Mouse (Mus musculus) hindbrain, embryonic 14.5 days (tissue): ENCODE data around the gene Rbm10. TPM values are rescaled to one million over a fixed set of nuclear protein-coding genes. Genes with fewer than 3 reads are reported as not detected.
A peak's percentile ranks its signal among the peaks of the same experiment; 100 is the strongest.

Source experiments
- ATAC-seq: fragments of 200-750 bp; cut with Nextera tagmentation; 2 replicates; pipeline ENCODE4 v1.8.0; 2017; ENCODE audit warnings: moderate number of reproducible peaks, mild to moderate bottlenecking, moderate TSS enrichment, moderate library complexity; ENCODE audit not compliant: low FRiP score
- DNase-seq: peaks from one replicate; pipeline ENCODE4 v3.0.0-alpha.2; 2015; ENCODE audit warnings: low spot score
- H3K27ac ChIP-seq: fragments of 300-500 bp; sonication (generic); 2 replicates; pipeline ENCODE4 v1.5.1; 2014; ENCODE audit warnings: mild to moderate bottlenecking, moderate library complexity
- H3K27me3 ChIP-seq: fragments of 300-500 bp; sonication (generic); 2 replicates; pipeline ENCODE4 v1.6.1; 2014; ENCODE audit warnings: mild to moderate bottlenecking, low read length, mixed read lengths; ENCODE audit not compliant: control insufficient read depth, insufficient read depth
- H3K36me3 ChIP-seq: fragments of 300-500 bp; sonication (generic); replicated peaks from 2 replicates; pipeline ENCODE4 v1.6.1; 2014; ENCODE audit not compliant: control insufficient read depth, insufficient read depth
- H3K4me1 ChIP-seq: fragments of 300-500 bp; sonication (generic); replicated peaks from 2 replicates; pipeline ENCODE4 v1.6.1; 2014; ENCODE audit warnings: antibody characterized with exemption, low read length, mixed read lengths; ENCODE audit not compliant: control insufficient read depth, insufficient read depth
- H3K4me2 ChIP-seq: fragments of 300-500 bp; sonication (generic); replicated peaks from 2 replicates; pipeline ENCODE4 v1.6.1; 2014; ENCODE audit warnings: mild to moderate bottlenecking, moderate library complexity
- H3K4me3 ChIP-seq: fragments of 300-500 bp; sonication (generic); replicated peaks from 2 replicates; pipeline ENCODE4 v1.5.1; 2014; ENCODE audit warnings: mild to moderate bottlenecking, low read length
- H3K9ac ChIP-seq: fragments of 300-500 bp; sonication (generic); 2 replicates; pipeline ENCODE4 v1.6.1; 2014
- H3K9me3 ChIP-seq: fragments of 300-500 bp; sonication (generic); 2 replicates; pipeline ENCODE4 v1.6.1; 2016; ENCODE audit warnings: low read length; ENCODE audit not compliant: control insufficient read depth
- WGBS: fragments of 180-500 bp; shearing (Covaris S2); extraction: QIAGEN DNeasy Blood & Tissue Kit; methylation state at CpG from one replicate; pipeline ENCODE4 v1.1.7; 2014; 5-methylcytosine and 5-hydroxymethylcytosine counted together
- polyA plus RNA-seq: library from polyadenylated mRNA; unstranded; fragments of >200 nt; fragmentation: Nextera tagmentation; extraction: Ambion mirVana; gene quantifications from 2 replicates; pipeline ENCODE4 v1.2.1, GENCODE M21; 2014

The Rbm10 gene
- polyA plus RNA-seq, 1 experiment from 2014 or later = 41.7 TPM

DNA sequence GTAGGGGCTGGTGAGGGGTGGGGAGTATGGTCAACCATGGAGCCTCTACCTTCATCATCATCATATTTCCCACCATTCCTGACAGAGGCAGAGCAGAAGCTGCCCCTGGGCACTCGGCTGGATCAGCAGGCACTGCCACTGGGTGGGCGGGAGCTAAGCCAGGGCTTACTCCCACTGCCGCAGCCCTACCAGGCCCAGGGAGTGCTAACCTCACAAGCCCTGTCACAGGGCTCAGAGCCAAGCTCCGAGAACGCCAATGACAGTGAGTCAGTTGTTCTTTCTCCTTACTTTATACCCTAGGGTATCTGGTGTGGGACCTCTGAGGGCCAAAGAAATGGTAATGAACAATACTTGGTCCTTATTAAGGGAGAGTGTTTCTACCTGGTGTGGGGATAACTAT is 27.5 kb downstream of the Rbm10 start:
- DNase-seq = no peak
- Histone ChIP-seq H3K4me2 (no peak overlapping the region), H3K4me1 (no peaks in the 10 kb centered on the region), H3K9me3 (no peaks in the 10 kb centered on the region), H3K4me3 (no peak overlapping the region), H3K27me3 (no peaks in the 10 kb centered on the region), H3K27ac (no peak overlapping the region), H3K36me3 (peaks cover 79% of the 10 kb centered on the region), H3K9ac (no peak overlapping the region)
- 91% methylated on average over 5 of the region's 5 CpGs for whole genome bisulfite sequencing
- no peak for ATAC-seq

GRCm38 (mm10) chrX:20657593-20657992 is 40.3 kb downstream of the Rbm10 start:
- H3K4me2 ChIP-seq = peak overlapping the region; percentile 71
- ATAC-seq (no peak), DNase-seq (no peak)
- H3K9me3 ChIP-seq = no peaks in the 10 kb centered on the region
- no peaks in the 10 kb centered on the region for H3K36me3 ChIP-seq
- H3K4me3 ChIP-seq = peak overlapping the region; percentile 43
- 32% methylated on average over 5 of the region's 5 CpGs for WGBS
- H3K27me3 ChIP-seq = no peaks in the 10 kb centered on the region
- 0 out of 2 replicates have a peak, but pooled peaks cover 6% of the 10 kb centered on the region for H3K4me1 ChIP-seq
- H3K27ac ChIP-seq = no peak overlapping the region
- H3K9ac ChIP-seq = no peak overlapping the region

DNA sequence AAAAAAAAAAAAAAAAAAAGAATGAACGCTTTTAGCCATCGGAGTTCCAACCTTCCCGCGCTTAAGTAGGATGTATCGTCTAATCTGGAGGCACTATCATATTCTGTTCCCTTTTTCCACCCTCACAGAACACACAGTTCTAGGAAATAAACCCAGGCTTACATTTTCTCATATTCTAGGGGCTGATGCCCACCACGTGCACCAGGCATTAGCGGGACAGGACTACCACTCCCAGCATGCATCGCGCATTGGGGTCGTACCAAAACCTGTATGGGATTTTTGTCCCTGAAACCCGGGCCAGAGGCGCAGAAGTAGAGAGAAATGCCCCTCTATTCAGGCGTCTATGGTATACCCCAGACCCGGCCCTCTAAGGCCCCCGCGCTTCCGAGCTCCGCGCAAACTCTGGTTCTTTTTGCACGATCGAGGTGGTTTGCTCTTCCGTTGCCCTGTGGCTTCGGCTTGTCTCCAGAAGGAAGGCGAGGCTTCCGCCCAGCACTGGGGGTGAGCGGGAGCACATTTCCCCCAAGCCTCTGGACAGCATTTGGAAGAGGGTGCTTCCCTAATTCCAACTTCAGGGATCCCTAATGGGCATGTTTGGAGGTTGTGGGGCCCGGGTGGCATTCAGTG is 40.8 kb downstream of the Rbm10 start, which contains the start of gene Uba1:
Gene Uba1 (plus strand): TSS at position 301 of the 627 bp plus-strand sequence.
- DNase-seq = peak; percentile 81
- Histone ChIP-seq H3K9me3 (no peaks in the 10 kb centered on the region), H3K4me1 (0 out of 2 replicates have a peak, but pooled peaks cover 6% of the 10 kb centered on the region), H3K4me2 (peak within 1 kb of the TSS; percentile 71), H3K27ac (no peak within 1 kb of the TSS), H3K36me3 (no peaks in the 10 kb centered on the region), H3K4me3 (peak within 1 kb of the TSS; percentile 43), H3K27me3 (no peaks in the 10 kb centered on the region), H3K9ac (peak within 1 kb of the TSS; percentile 40)
- peak; percentile 87 for ATAC-seq
- WGBS = 18% methylated on average over 27 of the region's 27 CpGs

GRCm38 (mm10) chrX:20658891-20659406 is 41.6 kb downstream of the Rbm10 start:
- peak overlapping the region; percentile 40 for H3K9ac ChIP-seq
- ATAC-seq (no peak), DNase-seq (no peak)
- H3K27ac ChIP-seq = no peak overlapping the region
- peak overlapping the region; percentile 43 for H3K4me3 ChIP-seq
- no peaks in the 10 kb centered on the region for H3K9me3 ChIP-seq
- peak overlapping the region; percentile 71 for H3K4me2 ChIP-seq
- no peaks in the 10 kb centered on the region for H3K36me3 ChIP-seq
- 0 out of 2 replicates have a peak, but pooled peaks cover 6% of the 10 kb centered on the region for H3K4me1 ChIP-seq
- no peaks in the 10 kb centered on the region for H3K27me3 ChIP-seq
- 19% methylated on average over 24 of the region's 24 CpGs for WGBS

DNA sequence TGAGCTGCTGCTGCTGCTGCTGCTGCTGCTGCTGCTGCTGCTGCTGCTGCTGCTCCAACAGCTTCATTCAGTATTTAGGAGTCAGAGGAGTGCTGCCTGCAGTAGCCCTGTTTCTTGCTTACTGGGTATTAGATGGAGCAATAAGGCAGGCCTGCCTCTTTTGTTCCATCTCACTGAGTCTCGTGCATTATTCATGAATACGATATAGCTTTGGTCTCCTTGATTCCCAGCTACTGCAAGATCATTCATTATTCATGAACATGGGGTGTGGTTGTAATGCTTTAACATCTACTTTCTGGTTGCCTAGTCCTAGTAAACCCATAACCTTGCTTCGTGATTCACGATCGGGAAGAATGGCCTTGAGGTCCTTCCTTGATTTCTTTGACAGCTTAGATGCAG is 45.0 kb downstream of the Rbm10 start:
- H3K27ac ChIP-seq = peak overlapping the region; percentile 70
- peaks cover 14% of the 10 kb centered on the region for H3K36me3 ChIP-seq
- H3K4me2 ChIP-seq = peak overlapping the region; percentile 33
- H3K9me3 ChIP-seq = no peaks in the 10 kb centered on the region
- DNase-seq (no peak), ATAC-seq (peak; percentile 65)
- H3K27me3 ChIP-seq = no peaks in the 10 kb centered on the region
- H3K4me3 ChIP-seq = 0 out of 2 replicates have a peak overlapping the region, but pooled peaks have one; percentile 65
- H3K4me1 ChIP-seq = peaks cover 29% of the 10 kb centered on the region
- H3K9ac ChIP-seq = peak overlapping the region; percentile 28; the same call in 1 of the 2 replicates
- WGBS = 27% methylated on average over 5 of the region's 5 CpGs

DNA sequence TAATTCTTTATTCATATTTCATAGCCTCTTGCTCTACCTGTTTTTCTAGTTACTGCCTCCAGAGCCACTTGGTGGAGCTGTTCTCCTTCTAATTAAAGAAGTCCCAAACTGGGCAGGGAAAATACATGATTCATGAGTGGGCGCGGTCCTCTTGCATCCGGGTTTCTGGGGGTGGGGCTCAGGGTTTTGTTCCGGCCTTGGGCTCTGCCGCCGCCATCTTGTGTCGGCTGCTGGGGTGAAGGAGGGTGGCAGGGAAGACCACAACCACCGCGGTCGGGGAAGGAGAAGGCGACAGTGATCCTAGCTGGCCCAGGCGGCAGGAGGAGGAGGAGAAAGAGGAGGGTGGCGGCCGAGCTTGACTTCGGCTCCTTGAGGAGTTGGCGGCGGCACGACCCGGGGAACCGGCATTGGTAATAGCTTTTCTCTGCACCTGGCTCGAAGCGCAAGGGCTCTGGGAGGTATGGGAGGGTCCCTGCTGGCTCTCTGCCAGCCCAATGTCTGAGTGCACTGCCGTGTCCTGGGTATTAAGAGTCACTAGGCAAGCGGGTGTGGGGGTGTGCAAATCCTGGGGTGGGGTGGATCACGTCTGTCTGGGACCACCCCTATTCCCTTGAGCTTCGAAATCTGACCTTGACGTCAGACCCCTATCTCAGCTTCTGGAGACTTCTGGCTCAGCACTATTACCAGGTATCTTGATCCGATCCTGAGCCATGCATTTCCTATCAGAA is 45.6 kb downstream of the Rbm10 start:
- DNase-seq (peak; percentile 82), ATAC-seq (peak; percentile 92)
- peak overlapping the region; percentile 68 for H3K4me2 ChIP-seq
- H3K27ac ChIP-seq = peak overlapping the region; percentile 91
- H3K27me3 ChIP-seq = no peaks in the 10 kb centered on the region
- 16% methylated on average over 21 of the region's 28 CpGs for WGBS
- peak overlapping the region; percentile 65 for H3K4me3 ChIP-seq
- H3K9me3 ChIP-seq = no peaks in the 10 kb centered on the region
- H3K9ac ChIP-seq = peak overlapping the region; percentile 86
- peaks cover 19% of the 10 kb centered on the region for H3K36me3 ChIP-seq
- H3K4me1 ChIP-seq = peaks cover 29% of the 10 kb centered on the region

DNA sequence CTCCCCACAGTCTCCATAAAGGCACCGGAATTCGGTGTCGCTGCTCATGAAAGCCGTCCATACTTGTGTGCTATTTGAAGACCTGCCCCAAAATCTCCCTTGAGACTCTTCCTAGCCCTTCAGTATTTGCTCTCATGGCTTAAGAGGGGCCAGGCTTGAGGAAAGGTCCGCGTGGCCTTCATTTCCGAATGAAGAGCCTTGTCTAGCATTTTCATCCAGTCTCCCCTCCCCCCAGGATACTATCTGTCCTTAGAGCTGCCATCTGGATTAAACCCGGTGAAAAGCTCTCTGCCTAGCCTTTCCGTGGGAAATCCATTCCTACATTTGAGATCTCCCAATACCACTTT is 46.1 kb downstream of the Rbm10 start:
- ATAC-seq = no peak

GRCm38 (mm10) chrX:20687519-20688067 is 70.3 kb downstream of the Rbm10 start, which contains the start of gene Cdk16:
Gene Cdk16 (plus strand): TSS chrX:20687954.
- ATAC-seq (peak; percentile 93), DNase-seq (peak; percentile 85)
- Histone ChIP-seq H3K27me3 (no peaks in the 10 kb centered on the region), H3K9me3 (no peaks in the 10 kb centered on the region), H3K4me1 (peaks cover 12% of the 10 kb centered on the region), H3K36me3 (peaks cover 8% of the 10 kb centered on the region), H3K27ac (peak within 1 kb of the TSS; percentile 93), H3K4me3 (peak within 1 kb of the TSS; percentile 69), H3K9ac (peak within 1 kb of the TSS; percentile 78), H3K4me2 (peak within 1 kb of the TSS; percentile 72)
- WGBS = 18% methylated on average over 16 of the region's 16 CpGs

More for the DNA sequence above, 46.1 kb downstream of the Rbm10 start:
- no peaks in the 10 kb centered on the region for H3K27me3 ChIP-seq
- no peaks in the 10 kb centered on the region for H3K9me3 ChIP-seq
- peak; percentile 28 for DNase-seq
- H3K9ac ChIP-seq = peak overlapping the region; percentile 86
- 20% methylated on average over 9 of the region's 9 CpGs for WGBS
- peak overlapping the region; percentile 65 for H3K4me3 ChIP-seq
- H3K36me3 ChIP-seq = peaks cover 25% of the 10 kb centered on the region
- H3K4me1 ChIP-seq = peaks cover 29% of the 10 kb centered on the region
- H3K27ac ChIP-seq = peak overlapping the region; percentile 91
- H3K4me2 ChIP-seq = peak overlapping the region; percentile 68

GRCm38 (mm10) chrX:20688068-20688547 is 70.8 kb downstream of the Rbm10 start:
- DNase-seq (peak; percentile 86), ATAC-seq (peak; percentile 87)
- Histone ChIP-seq H3K4me3 (peak overlapping the region; percentile 69), H3K9ac (peak overlapping the region; percentile 78), H3K36me3 (peaks cover 2% of the 10 kb centered on the region), H3K27me3 (no peaks in the 10 kb centered on the region), H3K27ac (peak overlapping the region; percentile 93), H3K4me2 (peak overlapping the region; percentile 72), H3K9me3 (no peaks in the 10 kb centered on the region), H3K4me1 (peaks cover 12% of the 10 kb centered on the region)
- 16% methylated on average over 27 of the region's 33 CpGs for WGBS
